Mouse (Mus musculus) MEL (cell line): Measurements from ENCODE around the gene Ilf2. TPM values are rescaled to one million over a fixed set of nuclear protein-coding genes. Genes with fewer than 3 reads are reported as not detected.

Source experiments
- DNase-seq: peaks from one replicate; pipeline ENCODE4 v3.0.0; 2011; ENCODE audit warnings: low read depth, low spot score
- H3K27ac ChIP-seq: 2 replicates; pipeline ENCODE4 v1.5.1; 2012; ENCODE audit warnings: low read depth, mild to moderate bottlenecking, control low read depth, low read length, moderate library complexity; ENCODE audit not compliant: control insufficient read depth
- H3K27me3 ChIP-seq, 2 experiments: fragments of 150-350 bp in 1 of 2; sonication (generic) in 1 of 2; 2 replicates each; pipeline ENCODE4 v1.6.1; 2012; ENCODE audit warnings: low read length in 2 of 2, mild to moderate bottlenecking in 2 of 2, improper control_type of control experiment in 1 of 2, moderate library complexity in 1 of 2; ENCODE audit not compliant: insufficient read depth in 2 of 2, control insufficient read depth in 1 of 2
- H3K36me3 ChIP-seq, 2 experiments: 2 replicates each; pipeline ENCODE4 v1.6.1; 2012 to 2014; ENCODE audit warnings: low read length in 2 of 2, improper control_type of control experiment in 1 of 2, inconsistent platforms in 1 of 2, mild to moderate bottlenecking in 1 of 2; ENCODE audit not compliant: insufficient read depth in 2 of 2, control insufficient read depth in 1 of 2
- H3K4me1 ChIP-seq, 2 experiments: fragments of 150-350 bp in 1 of 2; sonication (generic) in 1 of 2; 2 replicates each; pipeline ENCODE4 v1.6.1; 2012; ENCODE audit warnings: low read length in 2 of 2, improper control_type of control experiment in 1 of 2, mild to moderate bottlenecking in 1 of 2; ENCODE audit not compliant: insufficient read depth in 2 of 2, control insufficient read depth in 1 of 2
- H3K4me3 ChIP-seq, 2 experiments: fragments of 150-350 bp in 1 of 2; sonication (generic) in 1 of 2; 2 replicates each; pipeline ENCODE4 v1.5.1; 2012; ENCODE audit warnings: low read depth in 2 of 2, low read length in 2 of 2, mild to moderate bottlenecking in 2 of 2, moderate library complexity in 2 of 2, control low read depth in 1 of 2, improper control_type of control experiment in 1 of 2; ENCODE audit not compliant: control insufficient read depth in 1 of 2, insufficient read depth in 1 of 2
- H3K79me2 ChIP-seq: 2 replicates; pipeline ENCODE4 v1.6.1; 2012; ENCODE audit warnings: mild to moderate bottlenecking, low read length, moderate library complexity; ENCODE audit not compliant: control insufficient read depth, poor library complexity, insufficient read depth
- H3K9ac ChIP-seq: 2 replicates; pipeline ENCODE4 v1.6.1; 2012; ENCODE audit warnings: low read depth, mild to moderate bottlenecking, control low read depth, low read length, moderate library complexity; ENCODE audit not compliant: control insufficient read depth, poor library complexity, severe bottlenecking
- H3K9me3 ChIP-seq: fragments of 150-350 bp; sonication (generic); replicated peaks from 2 replicates; pipeline ENCODE4 v1.6.1; 2012; ENCODE audit warnings: mild to moderate bottlenecking, low read length, improper control_type of control experiment, moderate library complexity; ENCODE audit not compliant: insufficient read depth
- CHD1 ChIP-seq: IDR thresholded peaks from 2 replicates; pipeline ENCODE4 v1.6.1; 2012; ENCODE audit warnings: low read depth, mild to moderate bottlenecking, inconsistent platforms, low read length, improper control_type of control experiment
- CHD2 ChIP-seq: IDR thresholded peaks from 2 replicates; pipeline ENCODE4 v1.6.1; 2011; ENCODE audit warnings: low read length, improper control_type of control experiment
- CTCF ChIP-seq, 3 experiments: IDR thresholded peaks in 2 of 3; conservative IDR thresholded peaks in 1 of 3; 2 replicates each; pipeline ENCODE4 v1.5.1; 2011 to 2012; ENCODE audit warnings: low read length in 3 of 3, low read depth in 2 of 3, mild to moderate bottlenecking in 2 of 3, improper control_type of control experiment in 1 of 3, inconsistent platforms in 1 of 3, mixed read lengths in 1 of 3, moderate library complexity in 1 of 3; ENCODE audit not compliant: control insufficient read depth in 1 of 3, insufficient read depth in 1 of 3, poor library complexity in 1 of 3, severe bottlenecking in 1 of 3
- E2F4 ChIP-seq: IDR thresholded peaks from 2 replicates; pipeline ENCODE4 v1.6.1; 2011; ENCODE audit warnings: low read depth, low read length, improper control_type of control experiment, borderline replicate concordance
- ELF1 ChIP-seq: IDR thresholded peaks from 2 replicates; pipeline ENCODE4 v1.6.1; 2014; ENCODE audit warnings: low read depth, mild to moderate bottlenecking, inconsistent platforms, low read length, improper control_type of control experiment, moderate library complexity
- EP300 ChIP-seq, 2 experiments: IDR thresholded peaks; 2 replicates each; pipeline ENCODE4 v1.6.1; 2011; ENCODE audit warnings: improper control_type of control experiment in 2 of 2, low read length in 2 of 2, low read depth in 1 of 2, mild to moderate bottlenecking in 1 of 2
- ETS1 ChIP-seq: IDR thresholded peaks from 2 replicates; pipeline ENCODE4 v1.6.1; 2012; ENCODE audit warnings: low read depth, mild to moderate bottlenecking, inconsistent platforms, low read length, improper control_type of control experiment, moderate library complexity
- GATA1 ChIP-seq: IDR thresholded peaks from 2 replicates; pipeline ENCODE4 v1.6.1; 2011; ENCODE audit warnings: low read depth, low read length, improper control_type of control experiment
- HCFC1 ChIP-seq: IDR thresholded peaks from 2 replicates; pipeline ENCODE4 v1.6.1; 2012; ENCODE audit warnings: low read depth, mild to moderate bottlenecking, inconsistent platforms, low read length, improper control_type of control experiment, moderate library complexity
- JUND ChIP-seq: IDR thresholded peaks from 2 replicates; pipeline ENCODE4 v1.6.1; 2011; ENCODE audit warnings: low read depth, mild to moderate bottlenecking, improper control_type of control experiment, low read length
- KAT2A ChIP-seq: conservative IDR thresholded peaks from 2 replicates; pipeline ENCODE4 v1.6.1; 2012; ENCODE audit warnings: low read depth, low read length, improper control_type of control experiment, inconsistent platforms
- MAFK ChIP-seq: IDR thresholded peaks from 2 replicates; pipeline ENCODE4 v1.6.1; 2011; ENCODE audit warnings: low read depth, mild to moderate bottlenecking, low read length, improper control_type of control experiment, borderline replicate concordance
- MAX ChIP-seq: IDR thresholded peaks from 2 replicates; pipeline ENCODE4 v1.6.1; 2011; ENCODE audit warnings: low read length, improper control_type of control experiment
- MAZ ChIP-seq: IDR thresholded peaks from 2 replicates; pipeline ENCODE4 v1.6.1; 2012; ENCODE audit warnings: low read depth, mild to moderate bottlenecking, inconsistent platforms, low read length, improper control_type of control experiment
- MXI1 ChIP-seq: IDR thresholded peaks from 2 replicates; pipeline ENCODE4 v1.6.1; 2011; ENCODE audit warnings: mild to moderate bottlenecking, low read depth, low read length, improper control_type of control experiment
- MYB ChIP-seq: IDR thresholded peaks from 2 replicates; pipeline ENCODE4 v1.6.1; 2011; ENCODE audit warnings: mild to moderate bottlenecking, low read depth, low read length, improper control_type of control experiment
- MYC ChIP-seq: IDR thresholded peaks from 2 replicates; pipeline ENCODE4 v1.6.1; 2011; ENCODE audit warnings: low read depth, mild to moderate bottlenecking, low read length, improper control_type of control experiment, moderate library complexity
- NELFE ChIP-seq: IDR thresholded peaks from 2 replicates; pipeline ENCODE4 v1.6.1; 2011; ENCODE audit warnings: low read depth, low read length, improper control_type of control experiment
- NRF1 ChIP-seq: IDR thresholded peaks from 2 replicates; pipeline ENCODE4 v1.6.1; 2014; ENCODE audit warnings: low read depth, mild to moderate bottlenecking, inconsistent platforms, low read length, improper control_type of control experiment, moderate library complexity; ENCODE audit not compliant: poor library complexity, insufficient read depth, severe bottlenecking
- POLR2A ChIP-seq, 2 experiments: IDR thresholded peaks; 2 replicates each; pipeline ENCODE4 v1.6.1; 2011 to 2012; ENCODE audit warnings: low read length in 2 of 2, mild to moderate bottlenecking in 2 of 2, control low read depth in 1 of 2, improper control_type of control experiment in 1 of 2, low read depth in 1 of 2, moderate library complexity in 1 of 2; ENCODE audit not compliant: control insufficient read depth in 1 of 2, insufficient read depth in 1 of 2, poor library complexity in 1 of 2
- POLR2AphosphoS2 ChIP-seq: IDR thresholded peaks from 2 replicates; pipeline ENCODE4 v1.6.1; 2011; ENCODE audit warnings: low read length, improper control_type of control experiment
- POLR2AphosphoS5 ChIP-seq: IDR thresholded peaks from 2 replicates; pipeline ENCODE4 v1.6.1; 2012; ENCODE audit warnings: low read depth, borderline replicate concordance, mild to moderate bottlenecking, inconsistent platforms, low read length, moderate library complexity, mixed read lengths
- RAD21 ChIP-seq: IDR thresholded peaks from 2 replicates; pipeline ENCODE4 v1.6.1; 2011; ENCODE audit warnings: mild to moderate bottlenecking, low read depth, low read length, improper control_type of control experiment
- RCOR1 ChIP-seq: IDR thresholded peaks from 2 replicates; pipeline ENCODE4 v1.6.1; 2012; ENCODE audit warnings: low read depth, mild to moderate bottlenecking, inconsistent platforms, low read length, improper control_type of control experiment
- SIN3A ChIP-seq: IDR thresholded peaks from 2 replicates; pipeline ENCODE4 v1.6.1; 2012; ENCODE audit warnings: low read length, improper control_type of control experiment, inconsistent platforms
- SMC3 ChIP-seq: IDR thresholded peaks from 2 replicates; pipeline ENCODE4 v1.6.1; 2011; ENCODE audit warnings: low read depth, low read length, improper control_type of control experiment
- TAL1 ChIP-seq: IDR thresholded peaks from 2 replicates; pipeline ENCODE4 v1.6.1; 2012; ENCODE audit warnings: mild to moderate bottlenecking, inconsistent platforms, low read length, moderate library complexity, mixed read lengths
- TBP ChIP-seq: IDR thresholded peaks from 2 replicates; pipeline ENCODE4 v1.8.0; 2011; ENCODE audit warnings: low read depth, low read length, improper control_type of control experiment
- TCF12 ChIP-seq: IDR thresholded peaks from 2 replicates; pipeline ENCODE4 v1.6.1; 2014; ENCODE audit warnings: low read depth, mild to moderate bottlenecking, inconsistent platforms, low read length, improper control_type of control experiment, moderate library complexity
- UBTF ChIP-seq: IDR thresholded peaks from 2 replicates; pipeline ENCODE4 v1.6.1; 2012; ENCODE audit warnings: low read depth, mild to moderate bottlenecking, inconsistent platforms, low read length, improper control_type of control experiment, moderate library complexity, borderline replicate concordance; ENCODE audit not compliant: insufficient read depth
- USF1 ChIP-seq: IDR thresholded peaks from 2 replicates; pipeline ENCODE4 v1.6.1; 2014; ENCODE audit warnings: low read depth, mild to moderate bottlenecking, inconsistent platforms, low read length, improper control_type of control experiment, moderate library complexity
- ZC3H11A ChIP-seq: IDR thresholded peaks from 2 replicates; pipeline ENCODE4 v1.6.1; 2012; ENCODE audit warnings: low read depth, mild to moderate bottlenecking, inconsistent platforms, low read length, improper control_type of control experiment
- ZKSCAN1 ChIP-seq: IDR thresholded peaks from 2 replicates; pipeline ENCODE4 v1.6.1; 2012; ENCODE audit warnings: low read depth, mild to moderate bottlenecking, inconsistent platforms, low read length, improper control_type of control experiment, moderate library complexity
- ZMIZ1 ChIP-seq: IDR thresholded peaks from 2 replicates; pipeline ENCODE4 v1.6.1; 2012; ENCODE audit warnings: low read depth, mild to moderate bottlenecking, inconsistent platforms, low read length, improper control_type of control experiment, moderate library complexity
- ZNF384 ChIP-seq: IDR thresholded peaks from 2 replicates; pipeline ENCODE4 v1.6.1; 2012; ENCODE audit warnings: low read depth, mild to moderate bottlenecking, inconsistent platforms, low read length, improper control_type of control experiment
- polyA plus RNA-seq, 2 experiments: library from polyadenylated mRNA; stranded (reverse) in 1 of 2; unstranded in 1 of 2; fragments of >175 nt in 1 of 2; fragments of >200 nt in 1 of 2; gene quantifications; 2 replicates each; pipeline versions ENCODE4 v1.2.1 to v1.2.4; 2012; ENCODE audit warnings: low replicate concordance in 2 of 2, low read depth in 1 of 2; ENCODE audit not compliant: insufficient read length in 2 of 2, insufficient read depth in 1 of 2, missing spikeins in 1 of 2
- total RNA-seq: library from RNA; depleted of rRNA; stranded (reverse); fragments of 300-350 nt; gene quantifications from 2 replicates; pipeline ENCODE4 v1.2.3, GENCODE M21; 2012; rRNA removed

The Ilf2 gene
- total RNA-seq (162 and 175 TPM in 2 replicates), polyA plus RNA-seq (100 to 1,000 TPM; 107 to 223 TPM)

DNA sequence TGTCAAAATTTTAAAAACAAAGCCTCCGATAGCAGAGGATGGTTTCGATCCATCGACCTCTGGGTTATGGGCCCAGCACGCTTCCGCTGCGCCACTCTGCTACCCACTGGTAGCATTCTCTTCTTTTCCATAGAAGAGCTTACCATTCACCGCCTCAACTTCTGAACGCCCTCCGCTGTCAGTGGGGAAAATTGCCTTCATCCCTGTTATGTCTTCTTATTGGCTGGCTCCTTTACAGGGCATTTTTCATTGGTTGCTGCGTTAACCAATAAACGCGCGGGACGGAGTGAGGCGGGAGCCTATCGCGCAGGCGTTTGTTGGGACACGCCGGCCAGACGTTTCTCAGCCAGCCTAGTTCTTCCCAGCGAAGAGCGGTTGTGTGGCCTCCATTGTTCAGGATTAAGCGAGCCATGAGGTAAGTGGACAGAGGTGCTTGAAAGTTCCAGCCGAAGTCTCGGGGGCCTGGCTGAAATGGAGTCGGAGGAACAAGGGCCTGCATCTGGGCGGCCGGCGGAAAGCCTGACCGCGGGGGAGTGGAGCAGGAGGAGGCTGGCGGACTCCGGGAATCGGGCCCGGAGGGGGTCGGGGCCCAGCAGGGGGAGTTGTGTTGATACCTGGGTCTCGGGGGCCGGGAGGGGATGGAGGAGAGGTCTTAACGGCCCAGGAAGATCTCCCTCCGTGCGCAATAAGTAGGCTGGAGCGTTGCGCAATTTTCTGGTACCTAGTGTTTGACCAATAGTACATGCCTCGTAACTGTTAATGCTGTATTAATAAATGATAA, at the start of gene Ilf2:
TSS of gene Ilf2 (plus strand) at position 296 of the 781 bp plus-strand sequence.
- H3K9ac ChIP-seq: peak within 1 kb of the TSS; percentile 99
- peak within 1 kb of the TSS; percentile 60 to 100 for H3K4me3 ChIP-seq
- peaks cover 20 to 26% of the 10 kb centered on the region in 2 experiments for H3K36me3 ChIP-seq
- peaks cover 25% of the 10 kb centered on the region for H3K79me2 ChIP-seq
- H3K9me3 ChIP-seq: no peaks in the 10 kb centered on the region
- peak; percentile 100 for DNase-seq
- peak within 1 kb of the TSS; percentile 98 for H3K27ac ChIP-seq
- no peaks in the 10 kb centered on the region for H3K27me3 ChIP-seq
- H3K4me1 ChIP-seq: peaks cover 3 to 18% of the 10 kb centered on the region in 2 experiments; a peak in 2 of 4 replicates
- TF ChIP-seq TCF12: peak; percentile 69; the same call in 1 of the 2 replicates
- TF ChIP-seq POLR2A (IDR thresholded peaks at IDR 0.05; ENCODE audit: control insufficient read depth in 1 of 2, insufficient read depth in 1 of 2, low read depth in 1 of 2, low read length in 2 of 2, poor library complexity in 1 of 2): peak; percentile 92 to 99
- TF ChIP-seq TAL1: no peak
- TF ChIP-seq RAD21: no peak
- TF ChIP-seq ELF1: peak; percentile 86
- TF ChIP-seq CHD1: no peak
- TF ChIP-seq NRF1: peak; percentile 69
- no peak for TF ChIP-seq MYB
- TF ChIP-seq POLR2AphosphoS2: peak; percentile 97
- TF ChIP-seq MYC: peak; percentile 74
- peak; percentile 80 for TF ChIP-seq CHD2
- TF ChIP-seq ZMIZ1: peak; percentile 75
- no peak; the same call in 1 of the 2 replicates for TF ChIP-seq KAT2A
- peak; percentile 89 for TF ChIP-seq HCFC1
- TF ChIP-seq MAX: peak; percentile 66
- TF ChIP-seq SMC3: no peak
- no peak for TF ChIP-seq ZC3H11A
- TF ChIP-seq ZKSCAN1: no peak
- TF ChIP-seq MAZ: no peak; the same call in 1 of the 2 replicates
- peak in 2 of 3 experiments; percentile 16 to 37; a peak in 3 of 6 replicates for TF ChIP-seq CTCF (IDR thresholded peaks at IDR 0.05 in 2 of 3, conservative IDR thresholded peaks at IDR 0.05 in 1 of 3; ENCODE audit: control insufficient read depth in 1 of 3, insufficient read depth in 1 of 3, low read depth in 2 of 3, low read length in 3 of 3, poor library complexity in 1 of 3, severe bottlenecking in 1 of 3)
- peak; percentile 88; the same call in 1 of the 2 replicates for TF ChIP-seq UBTF
- no peak for TF ChIP-seq JUND
- peak; percentile 2; the same call in 1 of the 2 replicates for TF ChIP-seq GATA1
- no peak for TF ChIP-seq USF1
- no peak for TF ChIP-seq E2F4
- TF ChIP-seq TBP: peak; percentile 100
- no peak for TF ChIP-seq EP300 (IDR thresholded peaks at IDR 0.05; ENCODE audit: low read depth in 1 of 2, low read length in 2 of 2)
- TF ChIP-seq MAFK: peak; percentile 99
- TF ChIP-seq ETS1: no peak
- peak; percentile 4; the same call in 1 of the 2 replicates for TF ChIP-seq ZNF384
- TF ChIP-seq SIN3A: peak; percentile 79
- peak; percentile 45; the same call in 1 of the 2 replicates for TF ChIP-seq POLR2AphosphoS5
- peak; percentile 77; the same call in 1 of the 2 replicates for TF ChIP-seq MXI1
- TF ChIP-seq NELFE: peak; percentile 97
- no peak for TF ChIP-seq RCOR1
